Mouse (Mus musculus) brain, adult 2 months (tissue): ENCODE data around the gene Mtrf1l.

Experiments used
- DNase-seq: peaks from one replicate; pipeline ENCODE4 v3.0.0; 2011; ENCODE audit warnings: low read depth, low spot score

Gene Mtrf1l

DNA sequence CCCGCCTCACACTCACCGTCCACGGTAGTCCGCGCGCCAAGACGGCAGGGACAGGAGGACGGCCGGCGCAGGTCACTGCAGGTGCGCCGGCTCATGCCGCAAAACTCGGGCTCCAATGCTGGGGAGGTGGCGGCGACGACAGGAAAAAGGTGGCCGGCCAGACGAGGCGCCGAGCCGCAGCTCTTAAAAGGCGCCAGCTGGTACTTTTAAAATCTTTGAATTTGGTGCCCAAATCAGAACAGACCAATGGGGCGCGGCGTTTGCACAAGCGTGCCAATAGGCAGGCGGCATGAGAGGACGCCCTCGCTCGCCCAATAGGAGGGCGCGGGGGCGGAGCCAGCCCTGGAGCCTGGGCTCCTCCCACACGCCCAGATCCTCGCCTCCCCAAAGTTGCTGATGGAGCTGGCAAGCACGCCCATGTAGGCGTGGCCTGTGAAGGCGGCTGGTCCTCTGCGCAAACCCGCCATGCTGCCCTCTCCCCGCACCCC, 18.4 kb downstream of the Mtrf1l start, which contains the start of gene Fbxo5:
Fbxo5 (minus strand) TSS at position 358 of the 488 bp plus-strand sequence.
- peak; percentile 100 for DNase-seq

DNA sequence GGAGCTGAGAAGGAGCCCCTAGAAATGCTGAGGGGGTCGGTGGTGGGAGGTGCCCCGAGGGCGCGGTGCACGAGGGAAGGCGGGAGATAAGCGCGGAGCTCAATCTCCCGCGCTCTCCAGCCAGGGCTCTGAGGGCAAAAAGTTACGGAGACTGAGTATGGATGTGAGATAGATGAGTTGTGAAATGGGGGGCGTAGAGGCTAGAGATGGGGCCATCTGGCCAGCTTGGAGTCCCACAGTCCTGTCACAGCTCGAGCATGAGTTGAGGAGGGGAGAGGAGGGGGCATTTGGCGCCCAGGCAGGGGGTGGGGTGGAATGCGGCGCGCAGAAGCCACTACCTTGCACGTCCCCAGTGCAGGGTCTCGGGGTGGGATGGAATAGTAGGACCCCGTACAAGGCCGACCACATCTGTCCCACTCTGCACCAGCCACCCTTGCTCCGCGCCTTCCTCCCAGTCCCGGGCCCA, 19.0 kb downstream of the Mtrf1l start:
- DNase-seq = no peak

DNA sequence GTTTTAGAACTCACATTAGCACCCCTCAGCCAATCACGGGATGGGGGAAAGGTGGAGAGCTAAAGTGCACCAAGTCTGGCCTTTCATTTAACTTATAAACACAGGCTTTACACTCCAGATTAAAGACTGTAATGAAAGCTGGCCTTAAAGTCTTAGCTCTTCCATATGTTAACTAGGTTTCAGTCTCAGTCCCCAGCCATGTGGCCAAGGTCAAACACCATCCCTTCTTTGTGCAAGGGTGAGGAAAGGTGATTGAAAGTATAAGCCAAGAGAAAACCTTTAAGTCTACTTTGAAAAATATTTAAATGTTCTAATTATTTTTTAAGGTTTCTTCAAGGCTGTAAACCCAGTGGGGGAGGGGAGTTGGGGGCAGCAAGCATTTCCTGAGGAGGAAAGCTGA, 20.0 kb downstream of the Mtrf1l start:
- no peak for DNase-seq

DNA sequence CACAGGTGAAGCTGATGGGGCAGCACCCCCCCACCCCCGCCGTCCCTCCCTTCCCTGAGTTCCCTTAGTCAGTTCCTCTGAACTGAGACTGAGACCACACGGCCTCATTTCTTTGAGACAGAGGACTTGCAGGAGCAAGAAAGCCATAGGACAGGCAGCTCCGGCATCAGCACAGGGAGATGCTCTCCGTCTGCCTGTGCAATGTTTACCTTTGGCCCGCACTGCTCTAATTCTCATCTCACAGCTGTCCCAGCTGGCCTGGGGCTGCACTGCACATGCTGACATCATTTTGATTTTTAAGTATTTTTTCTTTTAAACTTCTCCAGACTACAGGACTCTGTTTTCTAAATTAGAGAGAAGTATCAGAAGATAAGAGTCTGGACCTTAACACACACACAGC, 20.8 kb downstream of the Mtrf1l start:
- DNase-seq = no peak

DNA sequence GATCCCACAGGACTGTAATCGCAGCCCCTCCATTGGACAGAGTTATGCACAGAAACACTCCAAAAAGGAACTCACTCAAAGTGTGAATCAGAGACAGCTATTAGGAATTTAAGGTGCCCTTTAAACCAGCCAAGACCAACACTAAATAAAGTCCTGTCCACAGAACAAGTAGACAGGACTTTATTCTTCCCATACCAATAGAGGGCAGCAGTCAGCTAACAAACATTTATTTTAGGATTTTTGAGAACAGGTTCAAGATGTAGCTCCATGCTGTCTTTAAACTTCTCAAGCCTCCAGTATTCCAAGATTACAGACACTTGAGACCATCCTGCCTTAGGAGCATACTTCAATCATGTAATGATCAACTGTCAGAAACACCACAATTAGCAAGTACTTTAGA, 23.2 kb downstream of the Mtrf1l start:
- DNase-seq = peak; percentile 28

DNA sequence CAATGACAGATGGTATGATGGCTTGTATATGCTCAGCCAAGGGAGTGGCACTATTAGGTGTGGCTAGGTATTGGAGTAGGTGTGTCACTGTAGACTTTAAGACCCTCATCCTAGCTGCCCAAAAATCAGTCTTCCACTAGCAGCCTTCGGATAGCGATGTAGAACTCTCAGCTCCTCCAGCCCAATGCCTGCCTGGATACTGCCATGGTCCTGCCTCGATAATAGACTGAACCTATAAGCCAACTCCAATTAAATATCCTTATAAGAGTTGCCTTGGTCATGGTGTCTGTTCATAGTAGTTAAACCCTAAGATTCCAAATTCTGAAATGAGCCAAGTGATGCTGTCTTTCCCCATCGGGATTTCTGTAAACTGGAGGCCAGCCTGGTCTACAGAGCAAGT, 25.6 kb downstream of the Mtrf1l start:
- no peak for DNase-seq

DNA sequence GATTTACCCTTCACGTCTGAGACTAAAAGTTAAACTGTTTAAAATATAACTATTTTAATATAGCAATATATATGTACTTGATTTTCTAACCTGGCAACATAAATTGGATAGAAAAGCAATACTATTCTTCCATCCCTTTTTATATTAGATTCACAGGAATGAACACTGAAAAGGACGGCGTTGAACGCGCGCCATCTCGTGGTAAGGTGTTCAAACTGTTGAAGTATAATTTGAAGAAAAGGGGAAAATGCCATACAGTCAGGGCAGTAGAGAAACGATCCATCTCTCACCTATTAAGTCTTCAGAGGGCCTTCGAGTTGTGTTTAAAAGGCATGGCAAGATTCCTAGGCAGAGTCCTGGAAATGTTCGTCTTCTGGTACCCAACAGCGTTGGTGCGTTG, 33.1 kb downstream of the Mtrf1l start:
- DNase-seq = peak; percentile 65

DNA sequence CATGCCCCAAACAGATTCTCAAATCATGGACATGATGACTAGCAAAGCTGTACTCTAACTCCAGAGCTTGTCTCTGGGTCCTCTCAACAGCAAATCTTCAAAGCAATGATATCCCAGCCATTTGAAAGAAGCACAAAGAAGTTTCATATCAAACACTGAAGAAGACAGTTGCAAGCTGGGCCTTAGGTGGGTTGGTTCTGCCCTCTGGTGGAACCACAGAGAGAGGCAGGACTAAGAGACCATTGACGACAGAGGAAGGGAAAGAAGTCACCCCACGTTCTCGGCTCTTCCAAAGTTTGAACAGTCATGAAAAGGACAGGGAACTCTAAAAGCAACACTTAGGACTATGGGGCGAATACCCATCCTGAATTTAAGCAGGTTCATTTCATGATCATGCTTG, 36.8 kb downstream of the Mtrf1l start:
- peak; percentile 64 for DNase-seq
